ENCODE assay signal across 9 mouse cellular contexts in genomic region chr7:52006296-52006630, GRCm38 (mm10). TPM values are rescaled to one million over a fixed set of nuclear protein-coding genes. Genes with fewer than 3 reads are reported as not detected.
DNase-seq lines count a peak whose midpoint lies in the region; ATAC-seq and TF ChIP-seq lines count a peak whose summit lies in the region.
"Had no signal": no experiment of that assay in that cellular context is flagged by ENCODE, and none has a peak within 500 bp of the region (broad histone marks: within the 10 kb centered on the region; RNA-seq: fewer than 3 reads in every experiment).

No protein-coding gene starts in this region.

- peak overlapping the region; percentile 75 for H3K4me2 ChIP-seq in kidney, embryonic 16.5 days (replicated peaks; ENCODE audit: low read depth, low read length)
- peak overlapping the region; percentile 76 for H3K4me2 ChIP-seq in embryonic facial prominence, embryonic 11.5 days (ENCODE audit: low read depth, low read length)
- peak overlapping the region; percentile 57 for H3K4me2 ChIP-seq in hindbrain, postnatal 0 days (ENCODE audit: low read depth, low read length)
- peak overlapping the region; percentile 52 for H3K4me2 ChIP-seq in midbrain, embryonic 15.5 days

- H3K4me3 ChIP-seq in kidney, embryonic 16.5 days (ENCODE audit: low read length), result peak overlapping the region; percentile 61
- H3K4me3 ChIP-seq in embryonic facial prominence, embryonic 11.5 days (ENCODE audit: low read depth, low read length), result peak overlapping the region; percentile 55
- H3K4me3 ChIP-seq in hindbrain, postnatal 0 days (ENCODE audit: low read length), result peak overlapping the region; percentile 65
- H3K4me3 ChIP-seq in midbrain, embryonic 15.5 days, result peak overlapping the region; percentile 86

- no peaks in the 10 kb centered on the region for H3K4me1 ChIP-seq in kidney, embryonic 16.5 days (ENCODE audit: insufficient read depth, low read length)
- no peaks in the 10 kb centered on the region for H3K4me1 ChIP-seq in embryonic facial prominence, embryonic 11.5 days (ENCODE audit: control insufficient read depth, insufficient read depth, low read length)
- H3K4me1 ChIP-seq in hindbrain, postnatal 0 days (ENCODE audit: insufficient read depth, low read length), result no peaks in the 10 kb centered on the region
- H3K4me1 ChIP-seq in midbrain, embryonic 15.5 days, result peaks cover 11% of the 10 kb centered on the region

- no peak for TF ChIP-seq CTCF in hindbrain, postnatal 0 days (IDR thresholded peaks at IDR 0.05; ENCODE audit: low read depth)

- H3K27me3 ChIP-seq in kidney, embryonic 16.5 days (ENCODE audit: insufficient read depth, low read length), result no peaks in the 10 kb centered on the region
- no peaks in the 10 kb centered on the region for H3K27me3 ChIP-seq in embryonic facial prominence, embryonic 11.5 days (ENCODE audit: control insufficient read depth, insufficient read depth, low read length)
- H3K27me3 ChIP-seq in hindbrain, postnatal 0 days (ENCODE audit: insufficient read depth, low read length), result 0 out of 2 replicates have a peak, but pooled peaks cover 3% of the 10 kb centered on the region
- 0 out of 2 replicates have a peak, but pooled peaks cover 3% of the 10 kb centered on the region for H3K27me3 ChIP-seq in midbrain, embryonic 15.5 days (replicated peaks)

- no peak for DNase-seq in kidney, postnatal 14 days
- DNase-seq in embryonic facial prominence, embryonic 11.5 days (ENCODE audit: low spot score), result peak; percentile 69
- DNase-seq in hindbrain, postnatal 0 days (ENCODE audit: low spot score), result no peak
- no peak for DNase-seq in layer of hippocampus, adult 9-11 months
- DNase-seq in frontal cortex, postnatal 14 days (ENCODE audit: low spot score in 2 of 2), result no peak
- no peak for DNase-seq in kidney, adult 9 months

- no peak for ATAC-seq in kidney, embryonic 16.5 days (ENCODE audit: low FRiP score, low TSS enrichment)
- ATAC-seq in embryonic facial prominence, embryonic 11.5 days (replicated peaks; ENCODE audit: insufficient number of reproducible peaks, low FRiP score, low TSS enrichment, low read depth), result no peak; the same call in 1 of the 2 replicates
- ATAC-seq in hindbrain, postnatal 0 days, result peak; percentile 86
- ATAC-seq in midbrain, embryonic 15.5 days (replicated peaks), result no peak

- H3K9ac ChIP-seq in kidney, embryonic 16.5 days (replicated peaks; ENCODE audit: low read length), result peak overlapping the region; percentile 45; the same call in 1 of the 2 replicates
- H3K9ac ChIP-seq in embryonic facial prominence, embryonic 11.5 days (replicated peaks; ENCODE audit: low read length), result no peak overlapping the region
- peak overlapping the region; percentile 69; the same call in 1 of the 2 replicates for H3K9ac ChIP-seq in hindbrain, postnatal 0 days (replicated peaks; ENCODE audit: low read length)
- H3K9ac ChIP-seq in midbrain, embryonic 15.5 days, result 0 out of 2 replicates have a peak overlapping the region, but pooled peaks have one; percentile 12

- H3K27ac ChIP-seq in kidney, embryonic 16.5 days (ENCODE audit: low read length), result peak overlapping the region; percentile 37; the same call in 1 of the 2 replicates
- H3K27ac ChIP-seq in embryonic facial prominence, embryonic 11.5 days (replicated peaks; ENCODE audit: low read depth, low read length), result no peak overlapping the region
- H3K27ac ChIP-seq in hindbrain, postnatal 0 days, result peak overlapping the region; percentile 77; the same call in 1 of the 2 replicates
- peak overlapping the region; percentile 83 for H3K27ac ChIP-seq in midbrain, embryonic 15.5 days

- H3K9me3 ChIP-seq in kidney, embryonic 16.5 days (ENCODE audit: low read length), result no peaks in the 10 kb centered on the region
- H3K9me3 ChIP-seq in embryonic facial prominence, embryonic 11.5 days (replicated peaks; ENCODE audit: control insufficient read depth, low read length), result no peaks in the 10 kb centered on the region
- no peaks in the 10 kb centered on the region for H3K9me3 ChIP-seq in hindbrain, postnatal 0 days (ENCODE audit: low read length)
- H3K9me3 ChIP-seq in midbrain, embryonic 15.5 days, result no peaks in the 10 kb centered on the region

- WGBS in kidney, embryonic 16.5 days, result under 1% methylated on average over 9 of the region's 9 CpGs
- 1% methylated on average over 9 of the region's 9 CpGs for WGBS in embryonic facial prominence, embryonic 11.5 days
- WGBS in hindbrain, postnatal 0 days, result 1% methylated on average over 9 of the region's 9 CpGs
- 0% methylated on average over 9 of the region's 9 CpGs for WGBS in midbrain, embryonic 15.5 days

- H3K36me3 ChIP-seq in kidney, embryonic 16.5 days (ENCODE audit: insufficient read depth, low read length), result no peaks in the 10 kb centered on the region
- no peaks in the 10 kb centered on the region for H3K36me3 ChIP-seq in embryonic facial prominence, embryonic 11.5 days (replicated peaks; ENCODE audit: control insufficient read depth, insufficient read depth, low read depth, low read length)
- no peaks in the 10 kb centered on the region for H3K36me3 ChIP-seq in hindbrain, postnatal 0 days (ENCODE audit: insufficient read depth, low read length)
- no peaks in the 10 kb centered on the region for H3K36me3 ChIP-seq in midbrain, embryonic 15.5 days (replicated peaks)

RNA-seq across cellular contexts. Expression of gene Svip, which starts 0.4 kb away (rescaled TPM):
- 11.0 and 11.3 TPM in 2 replicates for polyA plus RNA-seq in kidney, embryonic 16.5 days (2015; fragmentation: Nextera tagmentation; extraction: Ambion mirVana)
- polyA plus RNA-seq in embryonic facial prominence, embryonic 11.5 days (2014; fragmentation: Nextera tagmentation; extraction: Ambion mirVana), result 11.1 and 16.2 TPM in 2 replicates
- 11.4 and 15.0 TPM in 2 replicates for total RNA-seq in hindbrain, postnatal 0 days (2014; rRNA removed)
- polyA plus RNA-seq in hindbrain, postnatal 0 days (2015; fragmentation: Nextera tagmentation; extraction: Ambion mirVana), result 18.3 and 20.3 TPM in 2 replicates
- 18.1 TPM in 2 replicates for polyA plus RNA-seq in midbrain, embryonic 15.5 days (2015; fragmentation: Nextera tagmentation; extraction: Ambion mirVana)

RNA-seq across cellular contexts. Expression of gene 1700015G11Rik, which starts 9.3 kb away (rescaled TPM):
- not detected in 2 replicates for polyA plus RNA-seq in kidney, embryonic 16.5 days (2015; fragmentation: Nextera tagmentation; extraction: Ambion mirVana)
- not detected in 2 replicates for polyA plus RNA-seq in embryonic facial prominence, embryonic 11.5 days (2014; fragmentation: Nextera tagmentation; extraction: Ambion mirVana)
- total RNA-seq in hindbrain, postnatal 0 days (2014; rRNA removed), result not detected in 2 replicates
- polyA plus RNA-seq in hindbrain, postnatal 0 days (2015; fragmentation: Nextera tagmentation; extraction: Ambion mirVana), result not detected in 2 replicates
- polyA plus RNA-seq in midbrain, embryonic 15.5 days (2015; fragmentation: Nextera tagmentation; extraction: Ambion mirVana), result not detected in 2 replicates
- total RNA-seq: hematopoietic stem cell, adult 5-6 weeks had no signal
